Mouse (Mus musculus) embryonic fibroblast, embryonic 13.5 days (primary cell): ENCODE measurements at regions not wholly inside any gene's neighbourhood (a gene's known extent, or its start where the extent isn't known, plus 50 kb on each side); places are given as distances from the start of the nearest gene placed in this dataset.

Source experiments
- CTCF ChIP-seq: IDR thresholded peaks from 2 replicates; pipeline ENCODE4 v1.5.1; 2011; ENCODE audit warnings: mild to moderate bottlenecking, control low read depth, low read length, moderate library complexity, borderline replicate concordance; ENCODE audit not compliant: insufficient read depth
- POLR2A ChIP-seq: IDR thresholded peaks from 2 replicates; pipeline ENCODE4 v1.6.1; 2011; ENCODE audit warnings: low read depth, mild to moderate bottlenecking, control low read depth, low read length, moderate library complexity

- TF ChIP-seq CTCF (no peak), POLR2A (no peak)
These were observed 611.7 kb downstream of the Dach1 start for GRCm38 (mm10) chr14:97557888-97558287.
